Mouse (Mus musculus) central nervous system, embryonic 18 days (tissue): ENCODE results near the gene Rcor1. TPM values are rescaled to one million over a fixed set of nuclear protein-coding genes. Genes with fewer than 3 reads are reported as not detected.

ENCODE experiments used
- polyA plus RNA-seq: library from polyadenylated mRNA; depleted of rRNA; stranded (reverse); fragments of >200 nt; gene quantifications from 2 replicates; pipeline ENCODE4 v1.2.3, GENCODE M21; 2012; rRNA removed

The Rcor1 gene
- 14.8 and 14.9 TPM in 2 replicates for polyA plus RNA-seq

DNA sequence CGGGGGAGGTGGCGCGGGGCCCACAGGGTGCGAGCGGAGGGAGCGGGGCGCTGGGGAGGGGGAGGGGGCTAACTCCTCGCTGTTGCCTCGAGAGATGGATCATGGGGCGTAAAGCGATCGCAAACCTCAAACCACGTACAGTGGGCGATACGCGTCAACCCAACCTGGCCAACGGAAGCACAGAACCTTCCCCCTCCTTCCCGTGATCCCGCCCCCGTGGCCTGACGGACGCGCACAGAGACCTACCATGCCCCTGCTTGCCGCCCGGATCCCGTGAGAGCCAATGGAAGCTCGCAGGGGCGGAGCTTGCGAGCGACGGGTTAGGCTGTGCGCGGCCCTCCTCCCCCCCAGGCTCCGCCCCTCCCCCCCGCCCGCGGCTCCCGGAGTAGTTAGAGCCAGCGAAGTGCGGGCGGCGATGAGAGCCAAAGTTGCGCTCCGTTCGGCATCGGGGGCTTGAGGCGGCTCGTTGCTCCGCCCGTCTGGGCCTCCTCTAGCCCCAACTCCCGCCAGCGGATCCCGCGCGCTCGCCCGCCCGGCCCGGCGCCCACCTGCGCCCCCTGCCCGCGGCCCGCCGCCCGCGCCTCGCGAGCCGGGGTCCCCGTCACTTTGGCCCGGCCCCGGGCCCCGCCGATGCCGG, at the start of gene Rcor1:
Gene Rcor1, plus strand, starts transcription at position 376 of the 637 bp plus-strand sequence.

Other genes starting within 250 kb of the Rcor1 start
- gene Mok, start 198.4 kb upstream of the Rcor1 start, polyA plus RNA-seq = 16.1 and 16.2 TPM in 2 replicates
- 3.8 and 4.4 TPM in 2 replicates for gene Zfp839, start 189.1 kb upstream of the Rcor1 start, polyA plus RNA-seq
- 101 and 102 TPM in 2 replicates for gene Cinp, start 150.2 kb upstream of the Rcor1 start, polyA plus RNA-seq
- 18.0 and 19.4 TPM in 2 replicates for gene Tecpr2, start 150.1 kb upstream of the Rcor1 start, polyA plus RNA-seq
- gene Ankrd9, start 60.3 kb upstream of the Rcor1 start, polyA plus RNA-seq = 7.7 and 8.8 TPM in 2 replicates
- gene Traf3, start 127.0 kb downstream of the Rcor1 start, polyA plus RNA-seq = 29.9 and 30.4 TPM in 2 replicates
- gene 4930595D18Rik, start 145.1 kb downstream of the Rcor1 start, polyA plus RNA-seq = 0.17 and 0.23 TPM in 2 replicates
- gene Amn, start 231.7 kb downstream of the Rcor1 start, polyA plus RNA-seq = 22.7 and 24.3 TPM in 2 replicates